Mouse (Mus musculus): ENCODE measurements at regions not wholly inside any gene's neighbourhood (a gene's known extent, or its start where the extent isn't known, plus 50 kb on each side); places are given as distances from the start of the nearest gene placed in this dataset.
"Not testable (repeated sequence)": the region's sequence is repeated elsewhere in the genome, so short reads cannot be mapped to it uniquely, and the experiment has no call there.

GRCm38 (mm10) chr5:3267021-3267420 lies 74.3 kb upstream of the Cdk6 start:
- Histone ChIP-seq H3K36me3 (no peaks in the 10 kb centered on the region), H3K4me2 (replicated peaks) (no peak overlapping the region), H3K9ac (no peak overlapping the region), H3K9me3 (replicated peaks) (no peaks in the 10 kb centered on the region), H3K4me1 (no peaks in the 10 kb centered on the region), H3K27ac (no peak overlapping the region), H3K4me3 (no peak overlapping the region), H3K27me3 (no peaks in the 10 kb centered on the region)
- 78% methylated on average over 5 of the region's 5 CpGs for WGBS
- ATAC-seq (ENCODE audit: low FRiP score): no peak

GRCm38 (mm10) chr5:3269760-3270159 lies 71.5 kb upstream of the Cdk6 start:
- H3K9me3 ChIP-seq (replicated peaks): no peaks in the 10 kb centered on the region
- no peaks in the 10 kb centered on the region for H3K36me3 ChIP-seq
- no peak overlapping the region for H3K27ac ChIP-seq
- no peaks in the 10 kb centered on the region for H3K4me1 ChIP-seq
- H3K27me3 ChIP-seq: no peaks in the 10 kb centered on the region
- H3K9ac ChIP-seq: no peak overlapping the region
- H3K4me3 ChIP-seq: no peak overlapping the region
- no peak overlapping the region for H3K4me2 ChIP-seq (replicated peaks)
- 90% methylated on average over 7 of the region's 7 CpGs for WGBS
- ATAC-seq (ENCODE audit: low FRiP score): no peak

GRCm38 (mm10) chr5:3273140-3273539 lies 68.1 kb upstream of the Cdk6 start:
- ATAC-seq (ENCODE audit: low FRiP score); H3K27ac ChIP-seq; H3K4me3 ChIP-seq; H3K4me1 ChIP-seq; H3K4me2 ChIP-seq (replicated peaks); H3K36me3 ChIP-seq; H3K9ac ChIP-seq; H3K27me3 ChIP-seq; H3K9me3 ChIP-seq (replicated peaks): not testable (repeated sequence)
- WGBS: 70% methylated on average over 1 of the region's 1 CpGs

- H3K9me3 ChIP-seq (replicated peaks); H3K4me3 ChIP-seq; ATAC-seq (ENCODE audit: low FRiP score); H3K4me1 ChIP-seq; H3K9ac ChIP-seq; H3K4me2 ChIP-seq (replicated peaks); H3K27ac ChIP-seq; H3K36me3 ChIP-seq; H3K27me3 ChIP-seq: not testable (repeated sequence)
- WGBS: 90% methylated on average over 16 of the region's 16 CpGs
Observed at GRCm38 (mm10) chr5:3277241-3277640, 64.0 kb upstream of the Cdk6 start.

- not testable (repeated sequence) for H3K4me3 ChIP-seq; H3K36me3 ChIP-seq; H3K9ac ChIP-seq; H3K27me3 ChIP-seq; H3K4me2 ChIP-seq (replicated peaks); ATAC-seq (ENCODE audit: low FRiP score); H3K27ac ChIP-seq; H3K4me1 ChIP-seq; H3K9me3 ChIP-seq (replicated peaks)
- WGBS: 89% methylated on average over 5 of the region's 5 CpGs
Observed at GRCm38 (mm10) chr5:3278956-3279355, 62.3 kb upstream of the Cdk6 start.

GRCm38 (mm10) chr5:3281911-3282506 lies 59.3 kb upstream of the Cdk6 start:
- not testable (repeated sequence) for H3K4me2 ChIP-seq (replicated peaks); H3K4me3 ChIP-seq; H3K27me3 ChIP-seq; H3K9ac ChIP-seq; H3K4me1 ChIP-seq; H3K9me3 ChIP-seq (replicated peaks); ATAC-seq (ENCODE audit: low FRiP score); H3K36me3 ChIP-seq; H3K27ac ChIP-seq
- WGBS: 77% methylated on average over 8 of the region's 8 CpGs

- H3K9ac ChIP-seq: no peak overlapping the region
- H3K4me1 ChIP-seq: no peaks in the 10 kb centered on the region
- H3K4me3 ChIP-seq: no peak overlapping the region
- H3K36me3 ChIP-seq: no peaks in the 10 kb centered on the region
- no peaks in the 10 kb centered on the region for H3K27me3 ChIP-seq
- 0 out of 2 replicates have a peak, but pooled peaks cover 5% of the 10 kb centered on the region for H3K9me3 ChIP-seq (replicated peaks)
- 90% methylated on average over 3 of the region's 3 CpGs for WGBS
- no peak for ATAC-seq (ENCODE audit: low FRiP score)
- H3K4me2 ChIP-seq (replicated peaks): no peak overlapping the region
- H3K27ac ChIP-seq: no peak overlapping the region
Observed at GRCm38 (mm10) chr5:3283083-3283482, 58.2 kb upstream of the Cdk6 start.

- not testable (repeated sequence) for H3K9me3 ChIP-seq (replicated peaks); H3K4me3 ChIP-seq; H3K27me3 ChIP-seq; H3K36me3 ChIP-seq; H3K4me1 ChIP-seq; H3K9ac ChIP-seq; ATAC-seq (ENCODE audit: low FRiP score); H3K4me2 ChIP-seq (replicated peaks); H3K27ac ChIP-seq
- 100% methylated on average over 1 of the region's 1 CpGs for WGBS
Observed at GRCm38 (mm10) chr5:3284335-3284734, 57.0 kb upstream of the Cdk6 start.

- WGBS: 17% methylated on average over 8 of the region's 8 CpGs
- not testable (repeated sequence) for H3K27ac ChIP-seq; H3K36me3 ChIP-seq; H3K4me1 ChIP-seq; H3K27me3 ChIP-seq; H3K9ac ChIP-seq; H3K4me3 ChIP-seq; H3K9me3 ChIP-seq (replicated peaks); ATAC-seq (ENCODE audit: low FRiP score); H3K4me2 ChIP-seq (replicated peaks)
Observed at GRCm38 (mm10) chr5:3289991-3290417, 51.3 kb upstream of the Cdk6 start.

All from hindbrain, embryonic 12.5 days (tissue).